Mouse (Mus musculus): ENCODE data around the gene Ogdh. TPM values are rescaled to one million over a fixed set of nuclear protein-coding genes. Genes with fewer than 3 reads are reported as not detected.
A peak's percentile ranks its signal among the peaks of the same experiment; 100 is the strongest.
"Not testable (repeated sequence)": the region's sequence is repeated elsewhere in the genome, so short reads cannot be mapped to it uniquely, and the experiment has no call there.

The Ogdh gene
- total RNA-seq, 1 experiment from 2014 or later, result 110 TPM

DNA sequence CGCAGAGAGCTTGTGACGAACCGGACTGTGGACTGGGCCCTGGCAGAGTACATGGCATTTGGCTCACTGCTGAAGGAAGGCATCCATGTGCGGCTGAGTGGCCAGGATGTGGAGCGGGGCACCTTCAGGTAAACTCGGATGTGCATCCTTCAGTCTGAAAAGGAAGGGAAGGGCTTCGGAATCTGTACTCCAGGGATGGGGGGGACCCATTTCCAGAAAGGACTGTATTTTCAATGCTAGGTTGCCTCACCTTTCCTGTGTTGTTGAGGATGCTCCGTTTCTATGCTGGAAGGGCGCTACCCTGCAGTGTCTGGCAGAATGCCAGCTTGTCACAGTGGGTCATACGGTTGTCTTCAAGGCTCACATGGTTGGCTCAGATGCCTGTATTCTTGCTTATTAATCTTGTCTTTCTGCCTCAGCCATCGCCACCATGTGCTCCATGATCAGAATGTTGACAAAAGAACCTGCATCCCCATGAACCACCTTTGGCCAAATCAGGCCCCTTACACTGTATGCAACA lies 57.3 kb downstream of the Ogdh start:
- no peak for ATAC-seq (ENCODE audit: extremely low read depth, insufficient number of reproducible peaks, low FRiP score, poor library complexity, severe bottlenecking)

DNA sequence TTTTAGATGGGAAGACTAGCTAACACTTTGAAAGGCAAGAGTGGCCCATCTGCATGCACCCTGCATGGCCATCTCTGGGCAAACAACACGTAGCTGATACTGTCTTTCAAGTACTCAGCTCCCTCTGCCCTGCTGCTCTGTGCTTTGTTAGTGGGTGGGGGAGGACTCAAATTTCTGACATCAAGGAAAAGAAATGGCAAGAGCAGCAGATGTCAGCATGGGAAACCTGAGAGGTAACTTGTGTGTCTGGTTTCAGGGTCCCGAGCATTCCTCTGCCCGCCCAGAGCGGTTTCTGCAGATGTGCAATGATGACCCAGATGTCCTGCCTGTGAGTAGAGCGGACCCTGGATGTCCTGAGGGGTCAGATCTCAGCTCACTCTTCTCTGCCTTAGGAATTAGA lies 58.2 kb downstream of the Ogdh start:
- ATAC-seq (ENCODE audit: extremely low read depth, insufficient number of reproducible peaks, low FRiP score, poor library complexity, severe bottlenecking), result no peak

GRCm38 (mm10) chr11:6355106-6355505 lies 63.7 kb downstream of the Ogdh start:
- no peak for ATAC-seq (ENCODE audit: extremely low read depth, insufficient number of reproducible peaks, low FRiP score, poor library complexity, severe bottlenecking)

- ATAC-seq (ENCODE audit: extremely low read depth, insufficient number of reproducible peaks, low FRiP score, poor library complexity, severe bottlenecking), result no peak
Observed at GRCm38 (mm10) chr11:6364581-6365275, 73.3 kb downstream of the Ogdh start.

- peak; percentile 90 for ATAC-seq (ENCODE audit: extremely low read depth, insufficient number of reproducible peaks, low FRiP score, poor library complexity, severe bottlenecking)
Observed at GRCm38 (mm10) chr11:6365885-6366284, 74.5 kb downstream of the Ogdh start.

- ATAC-seq (ENCODE audit: extremely low read depth, insufficient number of reproducible peaks, low FRiP score, poor library complexity, severe bottlenecking), result no peak
Observed at GRCm38 (mm10) chr11:6366434-6366833, 75.0 kb downstream of the Ogdh start.

DNA sequence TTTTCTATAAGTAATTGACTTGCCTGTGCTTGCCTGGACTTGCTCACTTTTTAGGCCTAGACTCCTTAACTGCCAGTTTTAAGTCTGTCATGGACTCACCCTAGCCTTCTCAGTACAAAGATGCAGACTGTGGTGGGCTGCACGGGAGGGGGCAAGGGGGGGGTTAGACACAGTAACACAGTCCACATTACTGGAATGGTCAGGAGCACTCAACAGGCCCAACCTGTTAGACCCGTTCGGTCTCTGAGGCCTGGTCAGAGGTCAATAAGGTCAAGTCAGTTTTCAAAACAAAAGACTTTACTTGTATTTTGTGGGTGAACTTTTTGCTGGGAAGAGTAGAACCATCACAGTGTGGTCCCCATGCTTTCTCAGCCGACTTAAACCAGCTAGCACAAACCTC lies 75.7 kb downstream of the Ogdh start:
- ATAC-seq (ENCODE audit: extremely low read depth, insufficient number of reproducible peaks, low FRiP score, poor library complexity, severe bottlenecking), result no peak

- not testable (repeated sequence) for ATAC-seq (ENCODE audit: extremely low read depth, insufficient number of reproducible peaks, low FRiP score, poor library complexity, severe bottlenecking)
Observed at GRCm38 (mm10) chr11:6367986-6368385, 76.6 kb downstream of the Ogdh start.

DNA sequence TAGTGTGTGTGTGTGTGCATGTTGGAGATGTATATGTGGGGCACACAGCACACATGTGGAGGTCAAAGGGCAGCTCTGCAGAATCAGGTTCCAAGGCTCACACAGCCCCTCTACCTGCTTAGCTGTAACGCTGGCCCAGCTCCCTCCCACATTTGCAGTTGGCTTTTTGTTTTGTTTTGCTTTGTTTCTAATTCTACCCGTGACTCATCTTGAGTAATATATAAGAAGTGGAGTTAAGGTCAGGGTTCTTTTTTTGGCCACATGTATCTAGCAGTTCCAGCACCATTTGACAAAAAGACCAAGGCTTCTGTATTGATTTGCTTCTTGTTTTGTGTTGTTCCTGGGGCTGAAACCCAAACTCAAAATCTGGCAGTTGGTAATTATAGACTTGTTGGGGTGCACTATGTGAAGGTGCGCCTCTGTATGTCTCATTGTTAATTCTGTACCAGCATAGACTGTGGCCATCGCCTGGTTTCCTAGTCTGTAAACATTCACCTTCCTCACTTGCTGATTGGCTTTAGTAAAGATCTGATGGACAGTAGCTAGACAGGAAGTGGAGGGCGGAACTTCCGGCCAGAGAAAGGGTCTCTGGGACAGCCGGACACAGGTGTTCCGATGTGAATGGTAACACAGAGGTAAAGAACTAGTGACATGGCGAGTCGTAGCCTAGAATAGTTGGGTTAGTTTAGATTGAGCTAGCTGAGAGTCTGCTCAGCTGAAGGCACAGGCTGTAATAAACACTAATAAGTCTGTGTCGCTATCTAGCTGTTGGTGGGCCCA lies 80.1 kb downstream of the Ogdh start:
- no peak for ATAC-seq (ENCODE audit: extremely low read depth, insufficient number of reproducible peaks, low FRiP score, poor library complexity, severe bottlenecking)

GRCm38 (mm10) chr11:6372784-6373183 lies 81.4 kb downstream of the Ogdh start:
- no peak for ATAC-seq (ENCODE audit: extremely low read depth, insufficient number of reproducible peaks, low FRiP score, poor library complexity, severe bottlenecking)

GRCm38 (mm10) chr11:6380916-6381315 lies 89.5 kb downstream of the Ogdh start:
- no peak for ATAC-seq (ENCODE audit: extremely low read depth, insufficient number of reproducible peaks, low FRiP score, poor library complexity, severe bottlenecking)

- ATAC-seq (ENCODE audit: extremely low read depth, insufficient number of reproducible peaks, low FRiP score, poor library complexity, severe bottlenecking), result no peak
Observed at GRCm38 (mm10) chr11:6388126-6388725, 96.8 kb downstream of the Ogdh start.

- peak; percentile 77 for ATAC-seq (ENCODE audit: extremely low read depth, insufficient number of reproducible peaks, low FRiP score, poor library complexity, severe bottlenecking)
Observed at GRCm38 (mm10) chr11:6388726-6389413, 97.4 kb downstream of the Ogdh start, which contains the start of gene Zmiz2. TSS of gene Zmiz2 (plus strand) at chr11:6389074.

GRCm38 (mm10) chr11:6389483-6389921 lies 98.1 kb downstream of the Ogdh start:
- no peak for ATAC-seq (ENCODE audit: extremely low read depth, insufficient number of reproducible peaks, low FRiP score, poor library complexity, severe bottlenecking)

- ATAC-seq (ENCODE audit: extremely low read depth, insufficient number of reproducible peaks, low FRiP score, poor library complexity, severe bottlenecking), result no peak
Observed at GRCm38 (mm10) chr11:6390376-6391053, 99.1 kb downstream of the Ogdh start.

DNA sequence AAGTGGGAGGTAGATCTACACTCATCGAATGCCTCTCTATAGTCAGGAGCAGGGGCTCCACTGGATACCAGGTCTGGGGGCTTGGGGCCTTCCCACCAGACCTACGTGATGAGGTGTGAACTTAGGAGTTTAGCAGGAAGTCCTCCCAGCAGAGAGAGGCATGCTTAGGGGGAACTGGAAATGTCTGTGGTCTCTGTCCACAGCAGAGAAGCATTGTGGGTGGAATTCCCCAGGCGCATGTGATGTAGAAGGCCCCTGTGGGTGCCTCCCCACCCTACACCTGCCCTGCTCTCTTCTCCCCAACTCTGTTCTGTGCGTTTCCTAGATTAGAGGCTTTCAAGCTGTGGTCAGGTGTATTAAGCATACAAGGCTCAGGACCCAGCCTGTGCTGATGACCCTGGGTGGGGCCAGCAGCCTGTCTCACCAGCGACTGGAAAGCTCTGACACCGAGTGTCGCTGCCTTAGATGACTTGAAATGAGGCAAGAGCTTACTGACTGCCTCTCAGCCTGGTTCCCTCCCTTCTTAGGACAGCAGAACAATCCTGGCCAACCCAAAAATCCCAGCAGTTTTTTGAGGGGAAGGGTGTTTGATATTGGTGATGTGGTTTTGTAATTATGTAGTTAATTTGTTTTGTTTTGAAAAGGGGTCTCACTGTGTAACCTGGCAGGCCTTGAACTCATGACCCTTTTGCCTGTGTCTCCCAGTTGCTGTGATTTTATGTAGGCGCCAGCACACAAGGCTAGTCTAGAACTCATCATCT lies 100.3 kb downstream of the Ogdh start:
- ATAC-seq (ENCODE audit: extremely low read depth, insufficient number of reproducible peaks, low FRiP score, poor library complexity, severe bottlenecking), result peak; percentile 39; the same call in 1 of the 2 replicates

DNA sequence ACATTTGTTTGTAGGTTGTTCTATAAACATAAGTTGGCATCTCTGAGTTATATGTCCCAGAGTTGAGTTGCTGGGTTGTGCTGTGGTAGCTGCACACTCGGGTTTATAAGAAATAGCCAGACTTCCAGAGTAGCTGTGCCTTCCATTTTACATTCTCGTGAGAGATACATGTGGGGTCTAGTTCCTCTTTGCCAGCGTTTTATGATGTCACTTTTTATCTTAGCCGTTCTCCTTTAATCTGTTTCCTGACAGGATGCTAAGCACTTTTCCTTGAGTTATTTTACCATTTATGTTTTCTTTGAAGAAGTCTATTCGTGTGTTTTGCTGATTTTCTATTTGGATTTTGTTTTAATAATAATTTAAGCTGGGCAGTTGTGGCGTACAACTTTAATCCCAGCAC lies 101.4 kb downstream of the Ogdh start:
- no peak for ATAC-seq (ENCODE audit: extremely low read depth, insufficient number of reproducible peaks, low FRiP score, poor library complexity, severe bottlenecking)

DNA sequence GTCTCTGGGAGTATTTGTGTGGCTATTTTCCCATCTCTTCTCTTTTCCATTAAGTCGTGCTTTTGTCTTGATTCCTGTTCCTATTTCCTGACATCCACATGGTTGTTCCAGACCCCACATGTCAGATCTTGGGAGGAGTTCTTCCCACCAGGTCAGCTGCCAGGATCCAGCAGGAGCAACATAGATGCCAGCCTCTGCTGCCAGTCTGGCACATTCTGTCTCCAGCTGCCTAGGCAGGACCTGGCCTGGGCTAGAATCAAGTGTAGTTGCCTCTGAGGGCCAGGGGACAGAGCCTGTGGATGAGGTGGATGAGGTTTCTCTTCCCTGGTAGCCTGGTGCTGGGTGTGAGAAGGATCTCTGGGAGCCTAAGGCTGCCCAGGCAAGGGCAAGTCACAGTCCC lies 102.4 kb downstream of the Ogdh start:
- no peak for ATAC-seq (ENCODE audit: extremely low read depth, insufficient number of reproducible peaks, low FRiP score, poor library complexity, severe bottlenecking)

All from neutrophil, adult 5-6 weeks (primary cell).